Mouse (Mus musculus) CH12.LX (cell line): ENCODE results near the gene Pigm. TPM values are rescaled to one million over a fixed set of nuclear protein-coding genes. Genes with fewer than 3 reads are reported as not detected.

ENCODE experiments used
- DNase-seq: peaks from one replicate; pipeline ENCODE4 v3.0.0-alpha.2; 2013; ENCODE audit errors: extremely low read depth
- H3K27ac ChIP-seq: 2 replicates; pipeline ENCODE4 v1.5.1; 2012; ENCODE audit warnings: low read depth, mild to moderate bottlenecking, control low read depth, moderate library complexity; ENCODE audit not compliant: insufficient read depth
- H3K27me3 ChIP-seq: replicated peaks from 2 replicates; pipeline ENCODE3; 2012; ENCODE audit warnings: inconsistent platforms
- H3K36me3 ChIP-seq, 2 experiments: replicated peaks in 1 of 2; 2 replicates each; pipeline versions ENCODE3 to v1.6.1; 2012; ENCODE audit warnings: inconsistent platforms in 1 of 2, low read length in 1 of 2, mild to moderate bottlenecking in 1 of 2, mixed read lengths in 1 of 2, moderate library complexity in 1 of 2; ENCODE audit not compliant: control insufficient read depth in 1 of 2, insufficient read depth in 1 of 2
- H3K4me1 ChIP-seq, 2 experiments: 2 replicates each; pipeline ENCODE4 v1.6.1; 2012; ENCODE audit warnings: inconsistent platforms in 1 of 2, moderate library complexity in 1 of 2; ENCODE audit not compliant: insufficient read depth in 2 of 2, control insufficient read depth in 1 of 2
- H3K4me2 ChIP-seq: 2 replicates; pipeline ENCODE4 v1.6.1; 2012; ENCODE audit warnings: low read depth, mild to moderate bottlenecking, control low read depth; ENCODE audit not compliant: poor library complexity, insufficient read depth, severe bottlenecking
- H3K4me3 ChIP-seq, 3 experiments: fragments of 150-350 bp in 1 of 3; sonication (generic) in 1 of 3; replicated peaks in 1 of 3; 2 replicates each; pipeline versions ENCODE3 to v1.5.1; 2011 to 2012; ENCODE audit warnings: low read depth in 2 of 3, low read length in 2 of 3, mild to moderate bottlenecking in 2 of 3, moderate library complexity in 2 of 3, control low read depth in 1 of 3, improper control_type of control experiment in 1 of 3, inconsistent platforms in 1 of 3, mixed read lengths in 1 of 3; ENCODE audit not compliant: poor library complexity in 1 of 3
- H3K79me2 ChIP-seq: replicated peaks from 2 replicates; pipeline ENCODE4 v1.6.1; 2012; ENCODE audit warnings: mild to moderate bottlenecking, moderate library complexity; ENCODE audit not compliant: control insufficient read depth, poor library complexity, insufficient read depth, severe bottlenecking; ENCODE audit errors: extremely low read depth
- H3K9ac ChIP-seq: 2 replicates; pipeline ENCODE4 v1.6.1; 2012; ENCODE audit warnings: low read depth, mild to moderate bottlenecking, control low read depth, moderate library complexity; ENCODE audit not compliant: insufficient read depth
- H3K9me3 ChIP-seq: replicated peaks from 2 replicates; pipeline ENCODE3; 2012; ENCODE audit warnings: low read length, inconsistent platforms, mixed read lengths
- BHLHE40 ChIP-seq: IDR thresholded peaks from 2 replicates; pipeline ENCODE4 v1.6.1; 2011; ENCODE audit warnings: mild to moderate bottlenecking, low read depth, low read length, improper control_type of control experiment
- E2F4 ChIP-seq: IDR thresholded peaks from 2 replicates; pipeline ENCODE4 v1.6.1; 2011; ENCODE audit warnings: low read depth, low read length, improper control_type of control experiment; ENCODE audit not compliant: insufficient replicate concordance
- HCFC1 ChIP-seq: IDR thresholded peaks from 2 replicates; pipeline ENCODE4 v1.6.1; 2012; ENCODE audit warnings: low read depth, mild to moderate bottlenecking, inconsistent platforms, low read length, improper control_type of control experiment
- IRF4 ChIP-seq: IDR thresholded peaks from 2 replicates; pipeline ENCODE4 v1.6.1; 2014; ENCODE audit warnings: low read depth, mild to moderate bottlenecking, inconsistent platforms, low read length, improper control_type of control experiment
- JUN ChIP-seq: IDR thresholded peaks from 2 replicates; pipeline ENCODE4 v1.6.1; 2011; ENCODE audit warnings: low read depth, mild to moderate bottlenecking, low read length, improper control_type of control experiment, moderate library complexity; ENCODE audit not compliant: insufficient read depth
- JUND ChIP-seq: conservative IDR thresholded peaks from 2 replicates; pipeline ENCODE4 v1.6.1; 2011; ENCODE audit warnings: low read depth, low read length, improper control_type of control experiment
- MAFK ChIP-seq: IDR thresholded peaks from 2 replicates; pipeline ENCODE4 v1.6.1; 2011; ENCODE audit warnings: low read length, improper control_type of control experiment; ENCODE audit not compliant: insufficient replicate concordance
- MAZ ChIP-seq: IDR thresholded peaks from 2 replicates; pipeline ENCODE4 v1.6.1; 2012; ENCODE audit warnings: low read depth, mild to moderate bottlenecking, inconsistent platforms, low read length, improper control_type of control experiment, moderate library complexity
- MXI1 ChIP-seq: IDR thresholded peaks from 2 replicates; pipeline ENCODE4 v1.6.1; 2011; ENCODE audit warnings: mild to moderate bottlenecking, low read depth, low read length, improper control_type of control experiment
- MYC ChIP-seq: IDR thresholded peaks from 2 replicates; pipeline ENCODE4 v1.6.1; 2011; ENCODE audit warnings: low read depth, mild to moderate bottlenecking, improper control_type of control experiment, low read length
- NRF1 ChIP-seq: IDR thresholded peaks from 2 replicates; pipeline ENCODE4 v1.6.1; 2014; ENCODE audit warnings: low read depth, mild to moderate bottlenecking, inconsistent platforms, low read length, improper control_type of control experiment, moderate library complexity
- RAD21 ChIP-seq: IDR thresholded peaks from 2 replicates; pipeline ENCODE4 v1.6.1; 2011; ENCODE audit warnings: low read depth, mild to moderate bottlenecking, low read length, improper control_type of control experiment, moderate library complexity
- SIN3A ChIP-seq: IDR thresholded peaks from 2 replicates; pipeline ENCODE4 v1.6.1; 2012; ENCODE audit warnings: low read length, improper control_type of control experiment, inconsistent platforms
- UBTF ChIP-seq: IDR thresholded peaks from 2 replicates; pipeline ENCODE4 v1.6.1; 2012; ENCODE audit warnings: low read depth, mild to moderate bottlenecking, inconsistent platforms, low read length, improper control_type of control experiment, moderate library complexity
- USF1 ChIP-seq: IDR thresholded peaks from 2 replicates; pipeline ENCODE4 v1.6.1; 2014; ENCODE audit warnings: low read depth, mild to moderate bottlenecking, inconsistent platforms, low read length, improper control_type of control experiment
- ZC3H11A ChIP-seq: IDR thresholded peaks from 2 replicates; pipeline ENCODE4 v1.6.1; 2012; ENCODE audit warnings: low read depth, mild to moderate bottlenecking, inconsistent platforms, low read length, improper control_type of control experiment
- ZKSCAN1 ChIP-seq: IDR thresholded peaks from 2 replicates; pipeline ENCODE4 v1.6.1; 2012; ENCODE audit warnings: low read depth, inconsistent platforms, low read length, improper control_type of control experiment, borderline replicate concordance
- ZNF384 ChIP-seq: IDR thresholded peaks from 2 replicates; pipeline ENCODE4 v1.6.1; 2012; ENCODE audit warnings: low read depth, low read length, improper control_type of control experiment, inconsistent platforms
- dilution Hi-C: fragments of 300-500 bp; cut with MboI; formaldehyde crosslinking; loops from 2 replicates; pipeline ENCODE4 v1.14.3; 2020; ENCODE audit warnings: low sequenced_read_pairs; ENCODE audit not compliant: extremely low pct_unique_long_range_greater_than_20kb, extremely low pct_ligation_motif_present
- in situ Hi-C: fragments of 300-500 bp; cut with MboI; formaldehyde crosslinking; loops from 3 replicates; pipeline ENCODE4 v1.14.3; 2019; ENCODE audit warnings: low sequenced_read_pairs, low pct_ligation_motif_present, low pct_unique_long_range_greater_than_20kb, mixed read lengths
- polyA plus RNA-seq: library from polyadenylated mRNA; unstranded; fragments of >175 nt; gene quantifications from 2 replicates; pipeline ENCODE4 v1.2.1, GENCODE M21; 2012; ENCODE audit warnings: low read depth; ENCODE audit not compliant: insufficient read length
- total RNA-seq, 2 experiments: library from RNA; depleted of rRNA; stranded (reverse); fragments of 300-350 nt in 1 of 2; fragments of >200 nt in 1 of 2; gene quantifications; 2 replicates each; pipeline ENCODE4 v1.2.3; 2012 to 2014

Gene Pigm
- total and polyA plus RNA-seq, 3 experiments, result 8.6 to 13.8 (median 10.7) TPM

DNA sequence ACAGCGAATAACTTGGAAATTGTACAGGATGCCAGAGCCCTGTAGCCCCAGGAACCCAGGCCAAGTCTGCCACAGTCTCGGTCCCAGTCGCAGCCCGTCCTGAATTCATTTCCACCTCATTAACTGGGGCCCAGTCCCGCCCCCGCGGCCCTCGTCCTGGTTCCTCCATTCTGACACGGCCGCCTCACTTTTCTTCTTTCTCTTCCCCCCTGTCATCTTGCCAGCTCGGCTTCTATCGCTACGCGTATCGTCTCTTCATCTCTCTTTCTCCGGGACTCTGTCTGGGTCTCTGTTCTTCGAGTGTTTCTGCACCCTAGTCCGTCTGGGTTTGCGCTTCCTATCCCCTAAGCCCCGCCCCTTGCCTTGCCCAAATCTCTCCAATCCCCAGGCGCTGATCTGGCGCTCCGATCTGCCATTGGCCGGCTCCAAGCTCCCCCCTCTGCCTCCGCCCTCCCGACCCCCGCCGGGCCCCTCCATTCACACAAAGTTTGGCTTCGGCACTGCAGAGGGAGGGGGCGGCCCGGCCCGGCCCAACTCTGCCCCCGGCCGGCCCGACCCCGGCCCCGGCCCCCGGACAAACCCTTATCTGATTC, 35.5 kb upstream of the Pigm start, which contains the start of gene Kcnj10:
Gene Kcnj10 (plus strand): TSS at position 482 of the 593 bp plus-strand sequence.
- no peak within 1 kb of the TSS for H3K4me3 ChIP-seq
- in situ Hi-C loops, result no loop called here

DNA sequence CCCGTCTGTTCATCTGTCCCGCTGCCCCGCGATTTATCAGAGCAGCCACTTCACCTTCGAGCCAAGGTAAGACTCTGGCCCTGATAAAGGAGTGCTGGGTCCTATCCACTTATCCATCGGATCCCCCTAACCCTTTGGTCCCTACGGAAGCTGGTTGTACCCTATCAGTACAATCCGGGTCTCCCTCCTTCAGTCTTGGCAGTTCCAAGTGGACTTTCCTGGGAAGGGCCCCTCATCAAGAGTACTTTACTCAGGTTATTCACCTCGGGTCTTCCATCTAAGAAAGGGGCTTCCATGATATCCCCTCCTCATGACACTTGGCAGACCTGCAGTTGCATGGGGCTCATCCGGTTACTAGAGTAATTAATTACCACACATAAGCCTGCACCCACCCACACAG, 35.0 kb upstream of the Pigm start:
- Histone ChIP-seq H3K4me1 (peaks cover 2 to 4% of the 10 kb centered on the region in 2 experiments; a peak in 2 of 4 replicates), H3K4me3 (no peak overlapping the region), H3K79me2 (no peaks in the 10 kb centered on the region), H3K9me3 (peaks cover 3% of the 10 kb centered on the region), H3K9ac (no peak overlapping the region), H3K27me3 (peaks cover 85% of the 10 kb centered on the region), H3K36me3 (no peaks in the 10 kb centered on the region), H3K27ac (no peak overlapping the region), H3K4me2 (peak overlapping the region; percentile 24; the same call in 1 of the 2 replicates)
- no peak for TF ChIP-seq HCFC1
- TF ChIP-seq RAD21, result no peak
- no peak for TF ChIP-seq ZC3H11A
- TF ChIP-seq IRF4, result no peak
- no peak for TF ChIP-seq BHLHE40
- TF ChIP-seq SIN3A, result no peak
- no peak for TF ChIP-seq ZKSCAN1
- no peak for TF ChIP-seq MAFK
- TF ChIP-seq NRF1, result no peak
- TF ChIP-seq ZNF384, result no peak
- TF ChIP-seq JUND, result no peak
- TF ChIP-seq USF1, result no peak
- TF ChIP-seq UBTF, result no peak
- no peak for TF ChIP-seq MXI1
- dilution Hi-C loops (no loop called here), in situ Hi-C loops (no loop called here)
- no peak for DNase-seq

More for the DNA sequence above, 35.5 kb upstream of the Pigm start, which contains the start of gene Kcnj10:
- dilution Hi-C loops, result no loop called here
- H3K9ac ChIP-seq, result no peak within 1 kb of the TSS
- peaks cover 84% of the 10 kb centered on the region for H3K27me3 ChIP-seq
- no peaks in the 10 kb centered on the region for H3K79me2 ChIP-seq
- H3K36me3 ChIP-seq, result no peaks in the 10 kb centered on the region
- peak within 1 kb of the TSS; percentile 24 for H3K4me2 ChIP-seq
- H3K27ac ChIP-seq, result no peak within 1 kb of the TSS
- peaks cover 3% of the 10 kb centered on the region for H3K9me3 ChIP-seq
- TF ChIP-seq E2F4 (no peak), MYC (no peak), MAZ (no peak), JUN (no peak)
- TF ChIP-seq, all 38 proteins: peak for 0
- peaks cover 1 to 5% of the 10 kb centered on the region in 2 experiments; a peak in 3 of 4 replicates for H3K4me1 ChIP-seq
- DNase-seq, result no peak
